Mouse (Mus musculus) MEL (cell line): ENCODE measurements at regions not wholly inside any gene's neighbourhood (a gene's known extent, or its start where the extent isn't known, plus 50 kb on each side); places are given as distances from the start of the nearest gene placed in this dataset.

ENCODE experiments used
- CTCF ChIP-seq, 3 experiments: IDR thresholded peaks in 2 of 3; conservative IDR thresholded peaks in 1 of 3; 2 replicates each; pipeline ENCODE4 v1.5.1; 2011 to 2012; ENCODE audit warnings: low read length in 3 of 3, low read depth in 2 of 3, mild to moderate bottlenecking in 2 of 3, improper control_type of control experiment in 1 of 3, inconsistent platforms in 1 of 3, mixed read lengths in 1 of 3, moderate library complexity in 1 of 3; ENCODE audit not compliant: control insufficient read depth in 1 of 3, insufficient read depth in 1 of 3, poor library complexity in 1 of 3, severe bottlenecking in 1 of 3
- GABPA ChIP-seq: IDR thresholded peaks from 2 replicates; pipeline ENCODE4 v1.6.1; 2012; ENCODE audit warnings: low read depth, mild to moderate bottlenecking, inconsistent platforms, low read length, improper control_type of control experiment, moderate library complexity
- JUND ChIP-seq: IDR thresholded peaks from 2 replicates; pipeline ENCODE4 v1.6.1; 2011; ENCODE audit warnings: low read depth, mild to moderate bottlenecking, improper control_type of control experiment, low read length
- USF2 ChIP-seq, 2 experiments: IDR thresholded peaks; 2 replicates each; pipeline ENCODE4 v1.6.1; 2011 to 2012; ENCODE audit warnings: improper control_type of control experiment in 2 of 2, low read length in 2 of 2, borderline replicate concordance in 1 of 2, inconsistent platforms in 1 of 2, low read depth in 1 of 2, mild to moderate bottlenecking in 1 of 2; ENCODE audit not compliant: insufficient read depth in 1 of 2

- TF ChIP-seq USF2 (IDR thresholded peaks at IDR 0.05; ENCODE audit: borderline replicate concordance in 1 of 2, insufficient read depth in 1 of 2, low read depth in 1 of 2, low read length in 2 of 2), result no peak
- TF ChIP-seq CTCF (IDR thresholded peaks at IDR 0.05 in 2 of 3, conservative IDR thresholded peaks at IDR 0.05 in 1 of 3; ENCODE audit: control insufficient read depth in 1 of 3, insufficient read depth in 1 of 3, low read depth in 2 of 3, low read length in 3 of 3, poor library complexity in 1 of 3, severe bottlenecking in 1 of 3), result peak; percentile 18 to 45 (median 44); a peak in 4 of 6 replicates
- no peak for TF ChIP-seq GABPA
- TF ChIP-seq JUND, result no peak
Observed at GRCm38 (mm10) chr8:109185558-109186198, 308.1 kb upstream of the Pmfbp1 start.
